Mouse (Mus musculus) G1E (cell line): Measurements from ENCODE around the gene Golga4. TPM values are rescaled to one million over a fixed set of nuclear protein-coding genes. Genes with fewer than 3 reads are reported as not detected.

ENCODE experiments used
- ATAC-seq: 2 replicates; pipeline ENCODE4 v1.8.0; 2016; ENCODE audit warnings: mild to moderate bottlenecking; ENCODE audit not compliant: insufficient number of reproducible peaks, poor library complexity, low FRiP score, severe bottlenecking; ENCODE audit errors: extremely low read depth
- DNase-seq: peaks from one replicate; pipeline ENCODE4 v3.0.0; 2012; ENCODE audit warnings: low spot score
- H3K27me3 ChIP-seq: 2 replicates; pipeline ENCODE4 v1.6.1; 2012; ENCODE audit warnings: mild to moderate bottlenecking, low read length, inconsistent platforms; ENCODE audit not compliant: insufficient read depth
- H3K36me3 ChIP-seq: replicated peaks from 2 replicates; pipeline ENCODE3; 2012; ENCODE audit warnings: mild to moderate bottlenecking, inconsistent platforms
- H3K4me1 ChIP-seq: 2 replicates; pipeline ENCODE4 v1.6.1; 2012; ENCODE audit warnings: low read depth, low read length, inconsistent platforms, mixed read lengths; ENCODE audit not compliant: insufficient read depth
- H3K4me3 ChIP-seq: 2 replicates; pipeline ENCODE4 v1.5.1; 2012; ENCODE audit warnings: low read depth, mild to moderate bottlenecking, inconsistent platforms, low read length, moderate library complexity, mixed read lengths
- H3K9me3 ChIP-seq: replicated peaks from 2 replicates; pipeline ENCODE4 v1.6.1; 2012; ENCODE audit warnings: inconsistent platforms
- CTCF ChIP-seq: IDR thresholded peaks from 2 replicates; pipeline ENCODE4 v1.5.1; 2012; ENCODE audit warnings: low read depth, low read length, inconsistent platforms, mixed read lengths
- GATA1 ChIP-seq: IDR thresholded peaks from 2 replicates; pipeline ENCODE4 v1.6.1; 2012; ENCODE audit warnings: borderline replicate concordance, low read length, inconsistent platforms, mixed read lengths
- GATA2 ChIP-seq: IDR thresholded peaks from 2 replicates; pipeline ENCODE4 v1.6.1; 2012; ENCODE audit warnings: low read depth, low read length, inconsistent platforms, borderline replicate concordance
- POLR2AphosphoS5 ChIP-seq: IDR thresholded peaks from 2 replicates; pipeline ENCODE4 v1.6.1; 2012; ENCODE audit warnings: low read depth, low read length, inconsistent platforms; ENCODE audit not compliant: insufficient replicate concordance
- TAL1 ChIP-seq: conservative IDR thresholded peaks from 2 replicates; pipeline ENCODE4 v1.6.1; 2012; ENCODE audit warnings: low read depth, low read length, inconsistent platforms, mixed read lengths
- polyA plus RNA-seq: library from polyadenylated mRNA; stranded (reverse); fragments of >175 nt; gene quantifications from 2 replicates; pipeline ENCODE4 v1.2.3, GENCODE M21; 2012
- total RNA-seq, 2 experiments: library from RNA; stranded (forward) in 1 of 2; stranded (reverse) in 1 of 2; fragments of 200-1000 nt in 1 of 2; fragments of >200 nt in 1 of 2; fragmentation: Nextera tagmentation in 1 of 2; gene quantifications; 2 replicates each; pipeline ENCODE4 v1.2.3; 2014 to 2017

The Golga4 gene
- total and polyA plus RNA-seq, 3 experiments, result 11.1 to 90.9 (median 75.1) TPM

DNA sequence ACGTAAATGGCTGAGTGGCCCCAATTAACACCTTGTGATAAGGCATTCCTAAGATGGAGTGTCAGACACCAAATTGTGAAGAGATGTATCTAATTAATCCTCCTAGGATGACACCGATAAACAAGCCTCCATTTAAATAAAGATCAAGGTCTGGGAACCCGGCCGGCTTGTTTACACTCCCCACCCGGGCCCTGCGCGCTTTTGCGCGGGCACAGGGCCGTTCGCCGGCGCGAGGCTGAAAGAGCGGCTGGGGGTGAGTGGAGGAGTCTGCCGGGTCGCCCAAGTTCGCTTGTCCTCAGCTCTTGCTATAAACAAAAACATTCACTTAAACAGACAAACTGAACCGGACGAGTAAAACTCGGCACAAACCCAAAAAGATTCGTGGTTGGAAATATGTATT lies 18.4 kb upstream of the Golga4 start:
- H3K4me1 ChIP-seq, result peaks cover 8% of the 10 kb centered on the region
- H3K9me3 ChIP-seq, result no peaks in the 10 kb centered on the region
- DNase-seq (no peak), ATAC-seq (no peak)
- no peak for TF ChIP-seq CTCF
- no peak for TF ChIP-seq GATA1
- no peak for TF ChIP-seq TAL1
- TF ChIP-seq GATA2, result no peak
- no peak for TF ChIP-seq POLR2AphosphoS5
- H3K36me3 ChIP-seq, result no peaks in the 10 kb centered on the region
- H3K27me3 ChIP-seq, result peaks cover 36% of the 10 kb centered on the region
- H3K4me3 ChIP-seq, result no peak overlapping the region

- ATAC-seq, result no peak
- H3K27me3 ChIP-seq, result peaks cover 36% of the 10 kb centered on the region
- TF ChIP-seq GATA2 (no peak), POLR2AphosphoS5 (no peak), TAL1 (no peak), CTCF (no peak), GATA1 (no peak)
- no peak overlapping the region for H3K4me3 ChIP-seq
- no peak for DNase-seq
- H3K36me3 ChIP-seq, result no peaks in the 10 kb centered on the region
- H3K9me3 ChIP-seq, result no peaks in the 10 kb centered on the region
- H3K4me1 ChIP-seq, result peaks cover 8% of the 10 kb centered on the region
These were observed 17.8 kb upstream of the Golga4 start for GRCm38 (mm10) chr9:118488138-118488895.

- ATAC-seq, result no peak
- no peak overlapping the region; the same call in 1 of the 2 replicates for H3K4me3 ChIP-seq
These were observed 17.0 kb upstream of the Golga4 start for GRCm38 (mm10) chr9:118488896-118489578.

GRCm38 (mm10) chr9:118489579-118490019 lies 16.5 kb upstream of the Golga4 start:
- TF ChIP-seq GATA2, result no peak
- TF ChIP-seq TAL1, result no peak
- TF ChIP-seq CTCF, result peak; percentile 54
- TF ChIP-seq GATA1, result no peak
- TF ChIP-seq POLR2AphosphoS5, result no peak
- Histone ChIP-seq H3K4me3 (no peak overlapping the region; the same call in 1 of the 2 replicates), H3K36me3 (no peaks in the 10 kb centered on the region), H3K4me1 (peaks cover 8% of the 10 kb centered on the region), H3K27me3 (peaks cover 36% of the 10 kb centered on the region), H3K9me3 (no peaks in the 10 kb centered on the region)
- DNase-seq (peak; percentile 74), ATAC-seq (peak; percentile 77)

More at GRCm38 (mm10) chr9:118488896-118489578, 17.0 kb upstream of the Golga4 start:
- no peak for DNase-seq
- H3K4me1 ChIP-seq, result peaks cover 8% of the 10 kb centered on the region
- no peaks in the 10 kb centered on the region for H3K36me3 ChIP-seq
- no peaks in the 10 kb centered on the region for H3K9me3 ChIP-seq
- TF ChIP-seq TAL1 (no peak), POLR2AphosphoS5 (no peak), GATA2 (no peak), CTCF (no peak)
- H3K27me3 ChIP-seq, result peaks cover 36% of the 10 kb centered on the region

DNA sequence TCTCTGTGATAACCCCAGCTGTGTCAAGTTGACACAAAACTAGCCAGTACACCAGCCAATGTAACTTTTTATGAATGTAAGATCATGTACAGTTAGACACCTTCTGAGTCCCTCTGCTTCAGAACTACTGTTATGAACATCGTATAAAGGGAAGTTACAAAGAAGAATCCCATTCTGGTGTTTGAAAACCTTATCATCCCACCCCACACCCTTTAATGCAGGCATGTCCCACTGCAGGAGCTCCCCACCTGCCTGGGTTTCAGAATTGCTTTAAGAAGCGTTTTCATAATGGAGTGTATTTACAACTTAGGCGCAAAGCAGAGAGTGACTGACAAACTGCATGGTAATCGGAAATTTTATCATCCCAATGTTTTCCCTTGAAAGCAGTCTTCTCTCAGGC lies 14.9 kb upstream of the Golga4 start:
- TF ChIP-seq CTCF, result no peak
- TF ChIP-seq GATA1, result no peak
- TF ChIP-seq GATA2, result no peak
- no peak for TF ChIP-seq TAL1
- TF ChIP-seq POLR2AphosphoS5, result no peak
- H3K27me3 ChIP-seq, result peaks cover 35% of the 10 kb centered on the region
- no peak for ATAC-seq

GRCm38 (mm10) chr9:118492932-118493698 lies 13.0 kb upstream of the Golga4 start:
- DNase-seq (no peak), ATAC-seq (no peak)
- Histone ChIP-seq H3K4me1 (peaks cover 11% of the 10 kb centered on the region), H3K4me3 (no peak overlapping the region), H3K27me3 (peaks cover 20% of the 10 kb centered on the region), H3K9me3 (no peaks in the 10 kb centered on the region), H3K36me3 (no peaks in the 10 kb centered on the region)
- TF ChIP-seq POLR2AphosphoS5 (no peak), CTCF (no peak), GATA2 (no peak), GATA1 (no peak), TAL1 (no peak)

More for the DNA sequence above, 14.9 kb upstream of the Golga4 start:
- Histone ChIP-seq H3K9me3 (no peaks in the 10 kb centered on the region), H3K36me3 (no peaks in the 10 kb centered on the region), H3K4me3 (no peak overlapping the region), H3K4me1 (peaks cover 8% of the 10 kb centered on the region)
- no peak for DNase-seq
